1 mouse cellular context compared by ENCODE assay signal in the genomic region with DNA sequence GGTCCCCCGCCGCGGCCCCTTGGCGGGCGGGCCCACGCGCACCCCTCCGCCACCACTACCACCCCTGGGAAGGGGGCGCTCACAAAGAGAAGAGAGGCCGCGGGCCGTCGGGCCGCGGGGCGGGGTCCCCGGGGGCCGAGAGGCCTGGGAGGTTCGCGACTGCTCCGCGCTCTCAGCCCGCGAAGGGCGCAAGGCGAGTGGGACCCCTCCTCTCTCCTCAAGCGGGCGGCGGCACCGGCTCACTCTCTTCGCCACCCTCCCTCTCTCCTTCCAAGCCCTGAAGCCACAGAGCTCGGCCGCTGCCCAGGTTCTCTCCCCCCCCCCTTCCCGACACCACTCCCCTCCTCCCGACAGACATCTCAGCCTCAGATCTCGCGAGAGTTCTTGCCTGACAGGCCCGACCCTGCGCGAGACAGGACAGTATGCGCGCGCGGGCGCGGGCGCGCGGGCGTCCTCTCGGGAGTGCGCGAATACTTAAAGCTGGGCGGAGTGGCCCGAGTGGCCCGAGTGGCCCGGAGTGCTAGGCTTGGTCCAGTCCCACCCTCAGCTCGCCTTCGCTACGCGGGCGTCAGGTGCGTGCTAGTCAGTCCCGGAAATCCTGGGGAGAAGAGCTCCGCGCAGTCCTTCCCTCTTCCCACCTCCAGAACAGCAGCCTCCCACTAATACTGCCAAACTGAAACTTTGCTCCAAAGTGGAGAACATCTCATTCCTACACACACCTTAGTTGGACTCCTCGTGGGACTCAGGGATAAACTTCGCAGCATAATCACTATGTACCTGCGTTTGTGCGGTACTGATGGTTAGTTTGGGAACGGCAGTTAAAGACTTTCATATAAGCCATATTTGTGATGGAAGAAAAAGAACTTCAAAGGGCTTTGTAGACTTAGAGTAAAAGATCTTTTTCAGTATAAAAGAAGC.
TF ChIP-seq lines count a peak whose summit lies in the region.

Gene Taok1, minus strand, starts transcription at position 278 of the 918 bp plus-strand sequence.

TF ChIP-seq in myocyte, 11 proteins besides CTCF, POLR2A, EP300 and RAD21 (continued from another document):
- TF ChIP-seq E2F4 (IDR thresholded peaks at IDR 0.05; ENCODE audit: insufficient read depth), result no peak
